Mouse (Mus musculus) layer of hippocampus, postnatal 25 days (tissue): ENCODE measurements around the gene H2afv. TPM values are rescaled to one million over a fixed set of nuclear protein-coding genes. Genes with fewer than 3 reads are reported as not detected.
"Not testable (repeated sequence)": the region's sequence is repeated elsewhere in the genome, so short reads cannot be mapped to it uniquely, and the experiment has no call there.

Experiments
- DNase-seq, 2 experiments: peaks; one replicate each; pipeline ENCODE4 v3.0.0; 2022; ENCODE audit warnings: mixed read lengths in 2 of 2, low spot score in 1 of 2; ENCODE audit errors: extremely low spot score in 1 of 2
- total RNA-seq, 2 experiments: library from RNA; stranded (reverse); gene quantifications; 2 replicates each; pipeline ENCODE4 v1.2.3; 2021

The H2afv gene
- total RNA-seq, 2 experiments from 2014 or later: 40.9 to 42.0 TPM

DNA sequence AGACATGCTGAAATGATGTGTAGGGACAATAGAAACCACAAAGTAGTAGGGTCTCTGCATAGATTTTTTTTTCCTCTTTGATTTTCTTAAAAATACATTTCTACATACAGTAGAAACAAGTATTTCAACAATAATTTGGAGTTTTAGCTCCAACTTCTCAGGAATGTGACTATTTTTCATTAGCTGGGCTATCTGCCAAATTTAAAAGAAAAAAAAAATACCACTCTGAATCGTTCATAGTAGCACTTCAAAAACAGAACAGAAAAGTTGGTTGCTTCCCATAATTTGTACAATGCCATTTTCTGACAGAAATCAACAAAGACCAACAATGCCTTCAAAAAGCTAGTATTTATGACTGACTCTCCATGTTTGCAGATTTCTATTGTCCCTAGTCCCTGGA lies 27.2 kb upstream of the H2afv start:
- DNase-seq: no peak

DNA sequence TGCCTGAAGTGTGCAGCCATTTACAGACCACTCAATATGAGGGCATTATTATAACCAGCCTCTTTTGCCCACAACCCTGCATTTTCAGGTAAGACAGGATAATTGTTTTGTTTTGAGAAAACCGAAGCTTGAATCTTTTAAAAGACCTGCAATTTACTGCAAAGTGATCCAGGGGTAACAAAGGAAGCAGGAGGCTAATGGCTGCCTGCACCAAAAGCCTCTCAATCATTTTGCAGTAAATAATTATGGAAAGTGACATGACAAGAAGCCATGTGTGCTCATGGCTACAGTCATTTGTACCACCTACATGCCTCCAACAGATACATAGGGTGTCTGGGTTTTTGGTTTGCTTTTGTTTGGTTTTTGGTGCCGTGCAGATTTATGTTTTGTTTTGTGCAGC lies 26.8 kb upstream of the H2afv start:
- DNase-seq: no peak

DNA sequence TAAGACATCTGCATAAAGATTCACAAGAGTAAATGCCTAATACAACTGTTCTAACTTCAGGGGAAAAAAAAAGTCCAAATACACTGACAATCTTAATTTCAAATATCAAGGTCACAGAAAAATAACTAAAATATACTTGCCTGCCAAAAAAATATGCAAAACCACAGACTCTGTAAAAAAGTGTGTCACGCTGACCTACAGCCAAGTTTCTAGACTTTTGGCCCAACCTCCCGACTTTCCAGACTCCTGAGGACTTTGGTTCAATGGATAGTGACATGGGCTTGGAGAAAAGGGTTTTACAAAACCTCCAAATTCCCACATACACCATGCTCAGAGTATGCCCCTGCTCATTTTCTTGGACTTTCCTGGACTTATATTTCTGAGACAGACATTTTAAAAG lies 24.3 kb upstream of the H2afv start:
- DNase-seq: no peak

DNA sequence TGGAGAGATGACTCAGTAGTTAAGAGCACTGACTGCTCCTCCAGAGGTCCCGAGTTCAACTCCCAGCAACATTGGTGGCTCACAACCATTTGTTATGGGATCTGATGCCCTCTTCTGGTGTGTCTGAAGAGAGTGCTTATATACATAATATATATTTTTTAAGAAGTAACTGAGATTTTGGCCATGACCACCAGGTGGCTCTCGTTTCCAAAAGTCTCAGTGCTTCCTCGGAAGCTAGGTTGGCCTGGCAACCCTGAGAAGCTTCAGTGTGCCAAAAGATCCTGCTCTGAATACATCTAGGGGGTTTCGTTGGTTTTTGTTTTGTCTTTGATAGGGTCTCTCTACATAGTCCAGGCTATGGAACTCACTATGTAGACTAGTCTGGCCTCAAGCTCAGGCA lies 20.9 kb upstream of the H2afv start:
- peak in 1 of 2 experiments; percentile 64 for DNase-seq

DNA sequence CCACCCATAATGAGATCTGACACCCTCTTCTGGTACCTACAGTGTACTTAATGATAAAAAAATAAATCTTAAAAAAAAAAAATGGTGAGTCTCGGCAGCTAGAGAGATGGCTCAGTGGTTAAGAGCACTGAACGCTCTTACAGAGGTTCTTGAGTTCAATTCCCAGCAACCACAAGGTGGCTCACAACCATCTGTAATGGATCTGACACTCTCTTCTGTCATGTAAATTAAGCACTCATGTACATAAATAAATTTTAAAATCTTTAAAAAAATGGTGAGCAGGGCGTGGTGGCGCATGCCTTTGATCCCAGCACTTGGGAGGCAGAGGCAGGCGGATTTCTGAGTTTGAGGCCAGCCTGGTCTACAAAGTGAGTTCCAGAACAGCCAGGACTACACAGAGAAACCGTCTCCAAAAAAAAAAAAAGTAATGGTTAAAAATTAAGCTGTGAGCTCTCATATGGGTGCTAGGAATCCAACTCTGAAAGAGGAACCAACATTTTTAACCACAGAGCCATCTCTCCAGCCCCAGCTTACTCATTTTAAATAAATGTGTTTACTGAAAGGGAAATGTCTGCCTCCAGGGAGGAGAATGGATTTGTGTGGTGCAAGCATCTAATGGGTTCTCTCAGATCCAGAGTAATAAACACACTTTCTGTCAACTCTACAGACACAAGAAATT lies 19.1 kb upstream of the H2afv start:
- no peak for DNase-seq

DNA sequence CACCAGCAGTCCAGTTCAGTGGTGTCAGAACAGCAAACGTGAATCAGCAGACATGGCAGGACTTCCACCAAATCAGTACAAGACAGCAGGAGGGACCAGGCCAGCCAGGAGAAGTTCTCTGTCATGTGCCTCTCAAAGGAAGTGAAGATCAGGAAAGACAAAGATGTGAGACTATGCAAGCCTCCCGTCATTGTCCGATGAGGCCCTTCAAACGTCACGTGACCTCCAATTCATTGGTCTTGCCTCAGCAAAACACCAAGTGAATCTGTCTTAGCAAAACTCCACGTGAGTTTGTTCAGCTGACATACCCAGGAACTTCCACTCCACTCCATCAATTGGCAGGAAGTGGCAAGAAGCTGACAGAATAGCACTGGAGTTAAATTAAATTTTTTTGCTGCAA lies 11.8 kb upstream of the H2afv start:
- no peak for DNase-seq

DNA sequence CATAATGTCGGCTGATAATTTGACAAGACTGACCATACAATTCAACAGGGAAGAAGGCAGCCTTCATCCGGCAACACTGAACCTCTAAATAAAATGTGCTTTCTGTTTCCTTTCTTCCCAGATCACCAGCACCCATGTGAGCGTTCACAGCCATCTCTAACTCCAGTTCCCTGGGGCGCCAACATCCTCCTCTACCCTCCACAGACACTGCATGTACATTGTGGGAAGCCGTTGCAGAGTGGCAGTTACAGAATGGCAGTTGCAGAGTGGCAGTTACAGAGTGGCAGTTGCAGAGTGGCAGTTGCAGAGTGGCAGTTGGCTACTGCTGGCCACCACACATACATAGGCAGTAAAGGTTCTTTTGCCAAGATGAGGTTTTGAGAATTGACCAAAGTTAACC lies 3.9 kb upstream of the H2afv start:
- not testable (repeated sequence) for DNase-seq

DNA sequence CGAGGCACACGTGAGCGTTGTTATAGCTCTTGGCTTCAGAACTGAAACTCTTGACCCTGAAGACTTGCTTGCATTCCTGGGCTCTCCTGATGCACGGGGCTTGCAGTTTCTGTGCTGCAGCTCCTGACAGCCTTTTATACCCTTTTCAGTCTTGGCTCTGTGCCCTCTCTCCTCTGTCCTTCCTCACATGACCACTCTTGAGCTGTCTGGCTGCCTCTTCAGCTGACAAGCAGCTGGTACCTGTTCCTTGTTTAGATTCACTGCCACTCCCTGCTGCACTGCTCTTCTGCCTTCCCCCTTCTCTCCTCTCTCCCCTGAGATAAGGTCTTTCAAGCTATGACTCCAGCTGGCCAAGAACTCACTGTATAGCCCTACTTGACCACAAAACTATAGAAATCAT lies 3.2 kb upstream of the H2afv start:
- DNase-seq: no peak

DNA sequence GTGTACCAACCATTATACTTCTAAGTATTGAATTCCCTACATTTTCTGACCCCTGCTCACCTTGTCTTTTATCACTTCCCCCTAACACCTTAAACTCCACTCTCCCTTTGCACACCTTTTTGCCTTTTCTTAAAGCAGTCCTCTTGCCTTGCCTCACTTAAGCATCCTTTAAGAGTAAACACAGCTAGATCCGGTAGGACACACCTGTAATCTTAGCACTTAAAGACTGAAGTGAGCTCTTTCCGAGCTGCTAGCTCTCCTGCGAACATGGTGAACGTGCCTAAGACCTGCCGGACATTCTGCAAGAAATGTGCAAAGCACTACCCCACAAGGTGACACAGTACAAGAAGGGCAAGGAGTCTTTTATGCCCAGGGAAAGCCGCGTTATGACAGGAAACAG lies 1.7 kb upstream of the H2afv start:
- DNase-seq: no peak

DNA sequence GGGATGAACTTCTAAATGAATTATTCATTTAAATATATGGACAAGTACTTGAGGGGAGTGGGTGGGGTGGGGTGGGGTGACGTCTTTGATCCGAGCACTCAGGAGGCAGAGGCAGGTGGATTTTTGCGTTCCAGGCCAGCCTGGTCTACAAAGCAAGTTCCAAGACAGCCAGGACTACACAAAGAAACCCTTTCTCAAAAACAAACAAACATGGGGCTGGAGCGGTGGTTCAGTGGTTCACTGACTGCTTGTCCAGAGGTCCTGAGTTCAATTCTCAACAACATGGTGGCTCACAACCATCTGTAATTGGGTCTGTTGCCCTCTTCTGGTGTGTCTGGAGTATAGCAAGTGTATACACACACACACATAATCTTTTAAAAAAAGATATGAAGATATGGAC lies 1.2 kb upstream of the H2afv start:
- DNase-seq: no peak

DNA sequence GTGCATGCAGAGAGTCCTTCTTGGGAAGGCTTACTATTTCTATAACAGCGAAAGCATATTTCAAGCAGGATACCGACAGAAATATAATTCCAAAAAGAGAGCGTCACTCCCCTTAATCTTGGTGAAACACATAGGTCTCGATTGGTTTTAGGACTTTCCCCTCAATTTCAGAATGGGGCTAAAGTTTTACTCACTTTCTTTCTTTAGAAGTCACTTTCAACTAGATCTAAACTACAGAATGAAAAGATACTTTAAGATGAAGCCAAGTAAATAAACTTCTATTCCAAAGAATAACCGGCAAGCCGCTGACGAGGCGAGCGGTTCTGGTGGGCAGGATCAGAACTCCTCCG lies 541 bp downstream of the H2afv start:
- DNase-seq: no peak

DNA sequence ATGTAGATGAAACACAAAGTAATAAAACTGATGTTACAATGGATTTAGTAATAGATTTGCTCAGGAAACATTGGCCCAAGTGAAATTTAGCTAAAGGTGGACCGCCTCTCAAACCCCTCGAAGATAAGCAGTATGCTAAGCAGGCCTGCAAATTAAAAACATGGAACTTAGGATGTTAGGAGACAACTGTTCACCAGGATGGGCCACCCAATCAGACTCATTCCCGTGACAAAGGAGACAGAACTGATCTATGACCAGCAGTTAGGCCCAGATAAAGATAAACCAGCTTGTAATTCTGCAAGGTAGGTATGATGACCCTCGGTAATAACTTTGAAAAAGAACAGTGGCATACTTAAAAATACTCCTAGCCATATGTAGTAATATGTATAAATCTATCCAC lies 1.1 kb downstream of the H2afv start:
- no peak for DNase-seq

DNA sequence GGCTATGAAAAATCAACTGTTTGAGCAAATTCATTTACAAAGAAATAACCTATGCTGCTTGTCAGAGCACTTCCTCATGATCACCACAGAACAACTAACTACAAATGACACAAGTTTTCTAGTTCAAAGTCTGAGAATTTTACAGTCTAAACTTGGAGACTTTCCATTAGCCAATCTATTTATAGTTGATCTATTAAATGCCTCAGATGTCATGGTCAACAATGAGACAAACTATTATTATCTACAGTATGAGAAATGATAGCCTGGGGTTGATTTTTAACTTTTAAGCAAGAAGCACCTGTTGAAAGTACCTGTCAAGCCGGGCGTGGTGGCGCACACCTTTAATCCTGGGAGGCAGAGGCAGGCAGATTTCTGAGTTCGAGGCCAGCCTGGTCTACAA lies 1.7 kb downstream of the H2afv start:
- no peak for DNase-seq

DNA sequence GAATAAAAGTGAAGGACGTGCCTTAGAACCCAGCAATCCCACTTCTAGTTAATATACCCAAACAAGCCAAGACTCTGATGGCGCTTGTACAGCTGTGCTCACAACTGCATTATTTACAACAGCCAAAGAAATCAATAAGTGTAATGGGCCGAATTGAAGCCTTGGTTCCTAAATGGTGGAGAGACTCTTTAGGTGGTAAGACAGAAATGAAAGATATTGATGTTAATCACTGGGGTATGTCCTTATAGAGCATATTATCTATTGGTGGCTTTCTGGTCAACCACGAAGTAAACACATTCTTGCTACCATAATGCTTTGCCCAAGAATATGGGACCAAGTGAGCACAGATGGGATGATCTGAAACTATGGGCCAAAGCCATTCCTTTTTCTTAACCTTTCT lies 4.1 kb downstream of the H2afv start:
- no peak for DNase-seq

DNA sequence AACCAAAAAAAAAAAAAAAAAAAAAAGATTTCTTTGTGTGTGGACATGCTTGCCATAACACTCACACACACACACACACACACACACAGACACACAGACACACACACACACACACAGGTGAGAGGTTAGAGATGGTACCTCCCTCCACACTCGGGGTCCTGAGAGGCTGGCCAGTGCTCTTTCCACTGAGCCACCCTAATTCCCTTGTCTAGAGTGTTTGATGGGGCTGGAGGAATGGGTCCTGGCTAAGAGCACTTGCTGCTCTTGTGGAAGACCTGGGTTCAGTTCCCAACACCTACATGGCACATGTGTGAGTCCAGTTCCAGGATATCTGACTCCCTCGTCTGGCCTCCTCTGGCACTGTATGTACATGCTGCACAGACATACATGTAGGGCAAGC lies 6.6 kb downstream of the H2afv start:
- no peak for DNase-seq

DNA sequence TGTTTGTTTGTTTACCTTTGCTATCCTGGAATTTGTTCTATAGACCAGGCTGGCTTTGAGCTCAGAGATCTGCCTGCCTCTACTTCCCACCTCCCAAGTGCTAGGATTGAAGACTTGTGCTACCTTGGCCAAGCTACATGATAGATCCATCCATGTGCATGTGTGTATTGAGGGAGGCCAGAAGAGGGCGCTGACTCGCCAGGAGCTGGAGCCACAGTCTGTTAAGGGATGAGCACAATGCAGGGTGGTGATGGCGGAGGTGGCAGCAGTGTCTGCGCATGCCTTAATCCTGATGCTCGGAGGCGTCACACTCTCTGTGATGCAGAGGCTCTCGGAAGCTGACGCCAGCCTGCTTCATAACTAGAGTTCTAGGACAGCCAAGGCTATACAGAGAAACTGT lies 7.8 kb downstream of the H2afv start:
- DNase-seq: peak in 1 of 2 experiments; percentile 50

DNA sequence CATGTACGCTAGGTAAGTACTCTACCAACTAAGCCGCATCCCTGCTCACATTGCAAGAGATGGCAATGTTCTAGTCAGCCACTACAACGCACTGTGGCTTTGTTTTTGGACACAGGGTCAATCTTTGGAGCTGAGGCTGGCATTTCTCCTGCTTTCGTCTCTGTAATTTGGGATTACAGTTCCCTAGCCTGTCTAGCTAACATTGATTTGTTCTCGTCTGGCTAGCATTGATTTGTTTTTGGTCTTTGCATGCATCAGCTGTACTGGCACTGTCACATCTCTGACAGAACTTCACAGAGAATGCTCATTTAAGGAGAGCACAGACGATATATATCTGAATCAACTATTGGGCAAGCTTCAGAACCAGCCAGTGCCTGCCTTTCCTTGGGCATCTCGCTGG lies 14.1 kb downstream of the H2afv start:
- DNase-seq: no peak

DNA sequence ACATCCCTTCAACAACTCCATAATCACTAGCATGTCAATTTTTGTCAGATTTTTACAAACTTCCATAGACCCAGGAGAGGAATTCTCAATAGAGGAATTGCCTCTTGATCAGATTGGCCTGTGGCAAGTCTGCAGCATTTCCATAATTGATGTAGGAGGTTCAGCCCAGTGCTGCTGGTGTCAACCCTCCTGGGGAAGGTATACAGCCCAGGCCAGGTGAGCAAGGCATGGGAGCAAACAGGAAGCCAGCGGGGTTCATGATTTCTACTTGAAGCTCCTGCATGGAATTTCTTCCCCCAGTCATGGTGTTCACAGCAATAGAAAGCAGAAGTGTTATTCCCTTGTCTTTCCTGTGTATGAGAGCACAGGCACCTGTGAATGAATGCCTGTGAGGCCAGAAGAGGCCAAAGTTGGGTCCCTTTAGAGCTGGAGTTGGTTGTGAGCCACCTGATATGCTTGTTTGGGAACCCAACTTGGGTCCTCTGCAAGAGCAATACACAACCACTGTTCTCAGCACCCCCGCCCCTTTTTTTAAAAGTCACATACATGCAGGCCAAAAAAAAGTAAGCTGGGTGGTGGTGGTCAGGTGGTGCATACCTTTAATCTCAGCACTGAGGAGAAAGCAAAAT lies 23.4 kb downstream of the H2afv start:
- no peak for DNase-seq

DNA sequence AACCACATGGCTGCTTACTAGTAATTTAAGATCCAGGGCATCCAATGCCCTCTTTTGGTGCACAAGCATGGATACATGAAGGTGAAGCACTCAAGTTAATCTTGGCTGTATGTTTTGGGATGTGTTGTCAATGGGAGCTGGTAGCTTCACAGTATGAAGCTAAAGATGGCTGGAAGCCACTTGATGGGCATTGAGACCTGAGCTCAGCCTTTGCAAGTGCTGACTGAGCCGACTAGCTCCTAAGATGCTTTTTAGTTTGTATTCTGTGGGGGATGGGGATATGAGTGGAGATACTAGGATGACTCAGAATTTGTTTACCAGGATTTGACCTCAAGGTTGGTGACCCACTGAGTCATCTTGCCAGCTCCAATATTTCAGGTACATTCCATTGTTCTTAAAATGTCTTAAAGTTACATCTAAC lies 23.9 kb downstream of the H2afv start:
- DNase-seq: no peak

DNA sequence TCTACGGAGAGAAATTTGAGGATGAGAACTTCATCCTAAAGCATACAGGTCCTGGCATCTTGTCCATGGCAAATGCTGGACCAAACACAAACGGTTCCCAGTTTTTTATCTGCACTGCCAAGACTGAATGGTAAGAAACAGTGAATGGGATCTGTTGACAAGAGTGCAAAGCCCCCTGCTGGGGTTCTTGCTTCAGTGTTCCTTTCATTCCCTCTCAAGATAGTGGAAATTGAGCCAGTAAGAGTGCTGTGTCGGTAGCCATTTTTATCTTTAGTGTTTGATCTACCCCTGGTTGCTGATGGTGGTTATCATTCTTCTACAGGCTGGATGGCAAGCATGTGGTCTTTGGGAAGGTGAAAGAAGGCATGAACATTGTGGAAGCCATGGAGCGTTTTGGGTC lies 25.1 kb downstream of the H2afv start:
- not testable (repeated sequence) for DNase-seq

DNA sequence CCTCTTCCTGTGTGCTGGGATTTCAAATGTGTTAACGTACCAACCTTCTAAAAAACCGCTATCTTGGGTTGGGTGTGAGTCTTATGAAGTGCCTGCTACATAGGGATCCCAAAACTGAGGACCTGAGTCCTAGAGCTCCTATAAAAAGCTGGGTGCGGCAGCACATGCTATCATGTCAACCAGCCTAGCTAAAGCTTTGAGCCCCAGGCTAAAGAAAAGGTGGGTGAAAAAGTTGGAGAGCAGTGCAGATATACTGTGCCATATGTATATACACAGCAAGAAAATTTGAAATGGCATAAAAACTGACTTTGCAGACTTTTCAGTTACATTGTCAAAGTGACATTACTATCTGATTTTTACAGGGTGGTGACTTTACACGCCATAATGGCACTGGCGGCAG lies 25.5 kb downstream of the H2afv start:
- DNase-seq: no peak

DNA sequence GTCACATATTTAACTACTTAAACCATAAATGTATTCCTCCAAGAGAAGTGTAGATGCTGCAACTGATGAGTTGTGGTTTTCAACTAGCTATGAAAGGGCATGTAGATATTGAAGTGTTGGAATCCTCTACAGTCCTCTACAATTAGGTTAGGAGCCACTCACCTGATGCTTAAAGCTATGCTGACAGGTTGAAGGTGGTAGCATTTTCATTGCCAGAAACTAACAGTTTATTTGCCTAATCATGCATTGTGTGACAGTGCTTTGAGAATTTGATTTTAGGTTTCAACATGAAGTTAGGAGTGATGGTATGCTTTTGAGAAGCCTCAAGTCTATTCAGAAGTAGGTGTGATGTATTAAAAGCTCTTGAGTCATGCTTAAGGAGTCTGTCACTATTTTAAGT lies 26.8 kb downstream of the H2afv start:
- DNase-seq: no peak

DNA sequence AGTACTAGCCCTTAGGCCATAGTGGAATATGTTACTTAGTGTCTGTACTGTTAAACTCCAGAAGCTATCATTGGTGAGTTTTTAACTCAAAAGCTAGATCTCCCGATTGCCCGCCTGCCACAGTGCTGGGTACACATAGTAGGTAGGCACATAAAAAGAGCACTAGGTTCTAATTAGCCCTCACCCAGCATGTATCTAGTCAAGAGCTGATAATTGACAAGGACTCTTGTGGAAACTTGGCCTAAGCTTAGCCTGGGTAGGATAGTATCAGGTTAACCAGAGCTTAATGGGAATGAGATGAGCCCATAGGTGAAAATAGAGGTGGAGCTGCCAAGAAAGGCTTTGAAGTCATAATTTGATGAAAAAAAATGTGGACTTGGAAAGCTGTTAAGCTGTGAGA lies 27.2 kb downstream of the H2afv start:
- no peak for DNase-seq
